Mouse (Mus musculus) adrenal gland, adult 2 months (tissue): ENCODE results near the gene 0610040J01Rik. TPM values are rescaled to one million over a fixed set of nuclear protein-coding genes. Genes with fewer than 3 reads are reported as not detected.

ENCODE experiments used
- polyA plus RNA-seq: library from polyadenylated mRNA; depleted of rRNA; stranded (reverse); fragments of >200 nt; gene quantifications from 2 replicates; pipeline ENCODE4 v1.2.3, GENCODE M21; 2012; rRNA removed
- total RNA-seq, 2 experiments: library from RNA; stranded (reverse); gene quantifications; 2 replicates each; pipeline ENCODE4 v1.2.3; 2021

The 0610040J01Rik gene
- total and polyA plus RNA-seq, 3 experiments, result 0.29 to 0.55 (median 0.46) TPM

Other genes starting within 250 kb of the 0610040J01Rik start
- not detected for gene Nwd2, start 163.3 kb upstream of the 0610040J01Rik start, total RNA-seq
- not detected in 2 replicates for gene Nwd2, start 163.3 kb upstream of the 0610040J01Rik start, polyA plus RNA-seq
- 10 to 100 TPM; 53.6 to 69.5 TPM for gene Rell1, start 156.5 kb downstream of the 0610040J01Rik start, total RNA-seq
- 21.7 and 27.0 TPM in 2 replicates for gene Rell1, start 156.5 kb downstream of the 0610040J01Rik start, polyA plus RNA-seq